In the genomic region with DNA sequence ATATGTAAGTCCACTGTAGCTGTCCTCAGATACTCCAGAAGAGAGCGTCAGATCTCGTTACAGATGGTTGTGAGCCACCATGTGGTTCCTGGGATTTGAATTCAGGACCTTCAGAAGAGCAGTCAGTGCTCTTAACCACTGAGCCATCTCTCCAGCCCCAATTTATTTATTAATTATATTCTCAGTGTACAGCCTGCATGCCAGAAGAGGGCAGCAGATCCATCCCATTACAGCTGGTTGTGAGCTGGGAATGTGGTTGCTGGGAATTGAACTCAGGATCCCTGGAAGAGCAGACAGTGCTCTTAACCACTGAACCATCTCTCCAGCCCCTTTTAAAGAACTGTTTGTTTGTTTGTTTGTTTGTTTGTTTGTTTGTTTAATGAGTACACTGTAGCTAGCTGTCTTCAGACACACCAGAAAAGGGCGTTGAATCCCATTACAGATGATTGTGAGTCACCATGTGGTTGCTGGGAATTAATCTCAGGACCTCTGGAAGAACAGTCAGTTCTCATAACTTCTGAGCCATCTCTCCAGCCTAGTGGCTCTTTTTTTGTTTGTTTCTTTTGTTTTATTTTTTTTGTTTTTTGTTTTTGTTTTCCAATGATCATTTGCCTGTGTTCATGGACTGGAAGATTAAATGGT, we compare ENCODE assay signal across 10 mouse cellular contexts. TPM values are rescaled to one million over a fixed set of nuclear protein-coding genes. Genes with fewer than 3 reads are reported as not detected.
A peak's percentile ranks its signal among the peaks of the same experiment; 100 is the strongest.
DNase-seq lines count a peak whose midpoint lies in the region; ATAC-seq and TF ChIP-seq lines count a peak whose summit lies in the region.
"Not testable (repeated sequence)": the region's sequence is repeated elsewhere in the genome, so short reads cannot be mapped to it uniquely, and the experiment has no call there.
"Had no signal": no experiment of that assay in that cellular context is flagged by ENCODE, and none has a peak within 500 bp of the region (broad histone marks: within the 10 kb centered on the region; RNA-seq: fewer than 3 reads in every experiment).

No protein-coding gene starts in this region.

- TF ChIP-seq EP300 in heart, adult 2 months (IDR thresholded peaks at IDR 0.05; ENCODE audit: insufficient read depth, low read depth, low read length); liver, embryonic 14.5 days (IDR thresholded peaks at IDR 0.05; ENCODE audit: low read depth): not testable (repeated sequence)

- DNase-seq in 416B (ENCODE audit: low read depth): peak; percentile 76
- DNase-seq in MN1 (ENCODE audit: low spot score): peak; percentile 61
- DNase-seq in cerebellum, adult 18-20 months: peak; percentile 24 to 25
- not testable (repeated sequence) for DNase-seq in heart, adult 2 months; liver, embryonic 14.5 days (ENCODE audit: low read depth in 3 of 3, low spot score in 3 of 3); midbrain, postnatal 0 days (ENCODE audit: low spot score)
- peak; percentile 39 for DNase-seq in kidney, postnatal 10 days
- DNase-seq in thymus, postnatal 25 days: peak; percentile 36

- H3K36me3 ChIP-seq in heart, adult 2 months (ENCODE audit: control insufficient read depth, insufficient read depth, low read length); liver, embryonic 14.5 days (replicated peaks; ENCODE audit: control insufficient read depth, insufficient read depth, low read depth); midbrain, postnatal 0 days (ENCODE audit: insufficient read depth, low read length): not testable (repeated sequence)

- TF ChIP-seq POLR2A in heart, adult 2 months (IDR thresholded peaks at IDR 0.05; ENCODE audit: insufficient read depth, low read depth, low read length): not testable (repeated sequence)

- H3K4me2 ChIP-seq in liver, embryonic 14.5 days (ENCODE audit: low read depth); midbrain, postnatal 0 days (ENCODE audit: low read depth, low read length, poor library complexity, severe bottlenecking): not testable (repeated sequence)

- not testable (repeated sequence) for H3K4me1 ChIP-seq in heart, adult 2 months (ENCODE audit: control insufficient read depth, insufficient read depth, low read length); midbrain, postnatal 0 days (ENCODE audit: insufficient read depth, low read length)
- peaks cover 18 to 37% of the 10 kb centered on the region in 2 experiments for H3K4me1 ChIP-seq in liver, embryonic 14.5 days (replicated peaks; ENCODE audit: control insufficient read depth in 2 of 2, insufficient read depth in 2 of 2, low read length in 1 of 2)

- not testable (repeated sequence) for H3K79me2 ChIP-seq in heart, adult 2 months (replicated peaks; ENCODE audit: control insufficient read depth, insufficient read depth, low read length)

- not testable (repeated sequence) for H3K27me3 ChIP-seq in heart, adult 2 months (ENCODE audit: control insufficient read depth, insufficient read depth, low read length); liver, embryonic 14.5 days (ENCODE audit: control insufficient read depth, insufficient read depth, low read length); midbrain, postnatal 0 days (ENCODE audit: insufficient read depth, low read length)

- ATAC-seq in liver, embryonic 14.5 days (ENCODE audit: insufficient read depth); midbrain, postnatal 0 days (ENCODE audit: low FRiP score): not testable (repeated sequence)

- not testable (repeated sequence) for H3K9me3 ChIP-seq in liver, embryonic 14.5 days (ENCODE audit: control insufficient read depth, low read length); midbrain, postnatal 0 days (ENCODE audit: low read length)

- not testable (repeated sequence) for H3K27ac ChIP-seq in heart, adult 2 months; midbrain, postnatal 0 days (ENCODE audit: low read depth, low read length)
- peak overlapping the region; percentile 68; the same call in 1 of the 2 replicates for H3K27ac ChIP-seq in liver, embryonic 14.5 days

- intact Hi-C loops in heart, adult 2 months (cut with DNase I): not testable (repeated sequence)

- 87% methylated on average over 3 of the region's 3 CpGs for WGBS in heart, adult 2 months
- 68% methylated on average over 3 of the region's 3 CpGs for WGBS in liver, embryonic 14.5 days (ENCODE audit: insufficient replicate concordance)
- WGBS in midbrain, postnatal 0 days: 87% methylated on average over 3 of the region's 3 CpGs

- not testable (repeated sequence) for H3K4me3 ChIP-seq in heart, adult 2 months; liver, embryonic 14.5 days (ENCODE audit: insufficient read depth in 1 of 2, low read depth in 2 of 2, low read length in 2 of 2); midbrain, postnatal 0 days (ENCODE audit: low read depth, low read length)

- not testable (repeated sequence) for H3K9ac ChIP-seq in heart, adult 2 months (ENCODE audit: low read depth, low read length); liver, embryonic 14.5 days (replicated peaks); midbrain, postnatal 0 days (replicated peaks; ENCODE audit: low read length, poor library complexity, severe bottlenecking)

- TF ChIP-seq CTCF in heart, adult 2 months (IDR thresholded peaks at IDR 0.05): peak; percentile 52
- peak; percentile 65 for TF ChIP-seq CTCF in liver, embryonic 14.5 days (IDR thresholded peaks at IDR 0.05; ENCODE audit: low read depth)
- TF ChIP-seq CTCF in midbrain, postnatal 0 days (IDR thresholded peaks at IDR 0.05): peak; percentile 49

RNA-seq across cellular contexts. Expression of a gene that starts 13.6 kb away (rescaled TPM):
- total RNA-seq in heart, adult 2 months (2021): 10 to 100 TPM; 24.4 to 25.1 TPM
- polyA plus RNA-seq in heart, adult 2 months (2012; rRNA removed): 25.6 and 26.4 TPM in 2 replicates
- 20.9 and 25.0 TPM in 2 replicates for polyA plus RNA-seq in liver, embryonic 14.5 days (2012; rRNA removed)
- polyA plus RNA-seq in liver, embryonic 14.5 days (2014; fragmentation: Nextera tagmentation; extraction: Ambion mirVana): 22.9 and 29.9 TPM in 2 replicates
- total RNA-seq in midbrain, postnatal 0 days (2014; rRNA removed): 114 and 120 TPM in 2 replicates
- polyA plus RNA-seq in midbrain, postnatal 0 days (2015; fragmentation: Nextera tagmentation; extraction: Ambion mirVana): 126 TPM in 2 replicates

RNA-seq across cellular contexts. Expression of a gene that starts 30.5 kb away (rescaled TPM):
- 1 to 10 TPM; 1.8 to 2.0 TPM for total RNA-seq in heart, adult 2 months (2021)
- 4.0 and 9.5 TPM in 2 replicates for polyA plus RNA-seq in heart, adult 2 months (2012; rRNA removed)
- polyA plus RNA-seq in liver, embryonic 14.5 days (2012; rRNA removed): 9.9 and 10.4 TPM in 2 replicates
- polyA plus RNA-seq in liver, embryonic 14.5 days (2014; fragmentation: Nextera tagmentation; extraction: Ambion mirVana): 14.6 and 17.1 TPM in 2 replicates
- 126 and 134 TPM in 2 replicates for total RNA-seq in midbrain, postnatal 0 days (2014; rRNA removed)
- polyA plus RNA-seq in midbrain, postnatal 0 days (2015; fragmentation: Nextera tagmentation; extraction: Ambion mirVana): 86.8 and 88.6 TPM in 2 replicates

RNA-seq across cellular contexts. Expression of a gene that starts 45.9 kb away (rescaled TPM):
- total RNA-seq in heart, adult 2 months (2021): 10 to 100 TPM; 13.2 to 14.7 TPM
- 40.5 and 68.0 TPM in 2 replicates for polyA plus RNA-seq in heart, adult 2 months (2012; rRNA removed)
- polyA plus RNA-seq in liver, embryonic 14.5 days (2012; rRNA removed): 1.5 and 1.7 TPM in 2 replicates
- polyA plus RNA-seq in liver, embryonic 14.5 days (2014; fragmentation: Nextera tagmentation; extraction: Ambion mirVana): 0.75 and 1.3 TPM in 2 replicates
- 0.05 TPM in 2 replicates for total RNA-seq in midbrain, postnatal 0 days (2014; rRNA removed)
- polyA plus RNA-seq in midbrain, postnatal 0 days (2015; fragmentation: Nextera tagmentation; extraction: Ambion mirVana): 0.80 TPM in 2 replicates
- polyA plus RNA-seq: erythroblast, embryonic 14.5 days had no signal

RNA-seq across cellular contexts. Expression of a gene that starts 55.4 kb away (rescaled TPM):
- total RNA-seq in heart, adult 2 months (2021): 10 to 100 TPM in 1 of 2 experiments, 1 to 10 TPM in 1; 9.8 to 10.1 TPM
- 17.4 and 18.2 TPM in 2 replicates for polyA plus RNA-seq in heart, adult 2 months (2012; rRNA removed)
- 6.9 and 7.7 TPM in 2 replicates for polyA plus RNA-seq in liver, embryonic 14.5 days (2012; rRNA removed)
- polyA plus RNA-seq in liver, embryonic 14.5 days (2014; fragmentation: Nextera tagmentation; extraction: Ambion mirVana): 3.4 and 4.8 TPM in 2 replicates
- total RNA-seq in midbrain, postnatal 0 days (2014; rRNA removed): 47.6 and 48.8 TPM in 2 replicates
- 13.5 and 15.4 TPM in 2 replicates for polyA plus RNA-seq in midbrain, postnatal 0 days (2015; fragmentation: Nextera tagmentation; extraction: Ambion mirVana)
- total RNA-seq: monocyte, adult 5-6 weeks had no signal

RNA-seq across cellular contexts. Expression of a gene that starts 59.4 kb away (rescaled TPM):
- 1 to 10 TPM; 5.0 to 5.5 TPM for total RNA-seq in heart, adult 2 months (2021)
- polyA plus RNA-seq in heart, adult 2 months (2012; rRNA removed): 2.9 and 4.8 TPM in 2 replicates
- polyA plus RNA-seq in liver, embryonic 14.5 days (2012; rRNA removed): 3.0 and 3.7 TPM in 2 replicates
- 0.57 and 0.59 TPM in 2 replicates for polyA plus RNA-seq in liver, embryonic 14.5 days (2014; fragmentation: Nextera tagmentation; extraction: Ambion mirVana)
- total RNA-seq in midbrain, postnatal 0 days (2014; rRNA removed): 330 and 343 TPM in 2 replicates
- 5.4 and 6.3 TPM in 2 replicates for polyA plus RNA-seq in midbrain, postnatal 0 days (2015; fragmentation: Nextera tagmentation; extraction: Ambion mirVana)

Comparison
In these comparisons a context has a peak if more than half of its experiments do, and no peak if none do; other contexts are left out.
1. RNA of a gene that starts 45.9 kb away (polyA plus RNA-seq): 40.5 to 68.0 TPM in heart, adult 2 months; 0.75 to 1.7 TPM in liver, embryonic 14.5 days and 0.80 TPM in midbrain, postnatal 0 days; every median in the first group is over 10 times any median in the second.
2. Peak in every context shown above with its lines, with median percentiles within 50 percentile points of each other: CTCF ChIP-seq.